Mouse (Mus musculus) ES-E14 (cell line): ENCODE data around the gene Nppa.

ENCODE experiments used
- CHD2 ChIP-seq: IDR thresholded peaks from 2 replicates; pipeline ENCODE4 v1.6.1; 2014; ENCODE audit warnings: mild to moderate bottlenecking, low read depth, low read length, inconsistent platforms
- HCFC1 ChIP-seq: IDR thresholded peaks from 2 replicates; pipeline ENCODE4 v1.6.1; 2012; ENCODE audit warnings: low read length, inconsistent platforms, borderline replicate concordance; ENCODE audit not compliant: insufficient read depth
- MAFK ChIP-seq: IDR thresholded peaks from 2 replicates; pipeline ENCODE4 v1.6.1; 2014; ENCODE audit warnings: mild to moderate bottlenecking, low read depth, low read length, inconsistent platforms; ENCODE audit not compliant: insufficient read depth
- ZC3H11A ChIP-seq: IDR thresholded peaks from 2 replicates; pipeline ENCODE4 v1.6.1; 2012; ENCODE audit warnings: low read depth, mild to moderate bottlenecking, inconsistent platforms, low read length, borderline replicate concordance
- ZNF384 ChIP-seq: IDR thresholded peaks from 2 replicates; pipeline ENCODE4 v1.6.1; 2012; ENCODE audit warnings: low read depth, low read length, inconsistent platforms

DNA sequence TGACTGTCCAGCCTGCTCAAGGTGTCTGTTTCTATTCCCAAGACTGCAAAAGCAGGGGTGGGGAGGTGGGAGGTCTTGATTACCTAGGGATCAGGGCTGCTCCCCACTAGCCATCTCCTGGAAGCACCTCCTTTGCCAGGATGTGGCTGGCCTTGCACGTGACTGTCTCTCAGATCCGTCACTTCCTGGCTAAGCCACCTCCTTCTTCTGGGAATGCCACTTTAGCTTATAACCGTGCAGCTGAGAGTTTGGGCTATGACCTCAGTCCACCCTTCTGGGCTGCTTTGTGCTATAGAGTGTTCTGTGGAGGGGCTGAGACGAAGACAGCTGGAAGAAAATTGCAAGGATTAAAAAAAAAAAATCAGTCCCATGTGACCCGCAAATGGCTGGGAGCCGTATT is 37.7 kb upstream of the Nppa start:
- no peak for TF ChIP-seq CHD2
- TF ChIP-seq ZNF384 = no peak
- no peak for TF ChIP-seq ZC3H11A
- no peak for TF ChIP-seq HCFC1
- TF ChIP-seq MAFK = no peak
